Mouse (Mus musculus) spleen, postnatal 36 days (tissue): Measurements from ENCODE around the gene Rbm4.
A peak's percentile ranks its signal among the peaks of the same experiment; 100 is the strongest.
"Not testable (repeated sequence)": the region's sequence is repeated elsewhere in the genome, so short reads cannot be mapped to it uniquely, and the experiment has no call there.

ENCODE experiments used
- DNase-seq, 2 experiments: peaks; one replicate each; pipeline ENCODE4 v3.0.0; 2022; ENCODE audit warnings: low spot score in 2 of 2, mixed read lengths in 1 of 2

The Rbm4 gene

DNA sequence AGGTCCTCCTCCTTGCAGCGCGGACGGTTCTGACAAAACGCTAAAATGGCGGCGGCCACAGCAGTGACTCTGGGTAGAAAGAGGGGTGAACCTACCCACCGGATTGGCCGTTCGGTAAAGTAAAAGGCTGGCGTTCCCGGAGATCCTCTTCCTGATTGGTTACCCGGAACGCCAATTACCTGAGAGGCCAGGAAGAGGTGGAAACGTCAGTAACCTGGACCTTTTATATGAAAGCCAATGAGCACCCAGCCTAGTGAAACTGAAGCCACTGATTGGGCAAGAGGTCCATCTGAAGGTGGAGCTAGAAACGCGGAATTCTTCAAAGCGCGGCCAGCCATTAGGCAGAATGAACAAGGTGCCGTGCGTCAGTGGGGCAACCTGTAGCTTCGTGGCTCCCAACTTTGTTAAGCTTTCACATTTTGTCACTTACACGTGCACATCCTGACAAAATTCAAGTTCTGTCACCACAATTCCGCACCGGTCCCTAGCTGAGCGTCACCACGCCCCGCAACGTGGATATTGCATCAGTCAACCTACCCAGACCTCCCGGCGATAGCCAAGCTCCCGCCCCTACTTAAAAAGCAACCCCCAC, at the start of gene Rbm4:
Gene Rbm4 (minus strand): TSS at position 71 of the 592 bp plus-strand sequence.
- peak; percentile 98 to 99 for DNase-seq

DNA sequence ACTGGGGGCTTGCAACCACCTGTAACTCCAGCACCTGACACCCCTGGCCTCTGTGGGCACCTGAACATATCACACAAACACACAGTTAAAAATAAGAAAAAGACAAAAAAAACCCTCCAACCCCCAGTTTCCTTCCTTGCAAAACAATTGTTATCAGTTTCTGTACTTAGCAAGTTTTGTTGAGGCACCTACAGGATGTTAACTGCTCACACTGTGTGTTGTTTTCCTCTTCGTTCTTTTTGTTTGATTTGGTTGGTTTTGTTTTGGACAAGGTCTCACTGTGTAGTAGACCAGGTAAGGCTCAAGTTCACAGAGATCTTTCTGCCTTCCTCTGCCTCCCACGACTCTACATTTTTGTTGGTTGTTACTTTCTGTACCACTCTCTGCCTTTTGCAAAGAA, 48.9 kb upstream of the Rbm4 start:
- DNase-seq, result no peak

GRCm38 (mm10) chr19:4840848-4841247, 47.1 kb upstream of the Rbm4 start:
- no peak for DNase-seq

DNA sequence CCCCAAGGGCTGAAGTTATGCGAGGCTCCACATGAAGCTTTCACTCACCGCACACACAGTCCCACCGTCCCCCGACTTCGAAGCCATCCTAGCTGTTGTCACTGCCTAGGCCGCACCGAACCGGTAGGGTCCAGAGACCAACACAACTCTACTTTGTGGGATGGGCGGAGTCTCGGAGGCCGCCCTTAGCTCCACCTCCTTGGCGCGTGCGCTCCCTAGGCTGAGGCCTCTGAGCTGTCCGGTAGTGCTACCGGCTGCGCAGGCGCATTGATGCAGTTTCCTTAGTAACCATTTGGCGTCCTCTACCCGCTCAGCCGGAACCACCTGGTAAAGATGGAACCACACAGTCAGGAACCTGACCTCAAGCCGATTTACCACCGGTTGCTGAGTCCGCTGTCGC, 45.4 kb upstream of the Rbm4 start, which contains the start of the genes Ccs and Ccdc87:
Gene Ccs (minus strand): TSS at position 184 of the 400 bp plus-strand sequence.
Gene Ccdc87 (plus strand): TSS at position 218 of the 400 bp plus-strand sequence.
- peak; percentile 94 to 95 for DNase-seq

DNA sequence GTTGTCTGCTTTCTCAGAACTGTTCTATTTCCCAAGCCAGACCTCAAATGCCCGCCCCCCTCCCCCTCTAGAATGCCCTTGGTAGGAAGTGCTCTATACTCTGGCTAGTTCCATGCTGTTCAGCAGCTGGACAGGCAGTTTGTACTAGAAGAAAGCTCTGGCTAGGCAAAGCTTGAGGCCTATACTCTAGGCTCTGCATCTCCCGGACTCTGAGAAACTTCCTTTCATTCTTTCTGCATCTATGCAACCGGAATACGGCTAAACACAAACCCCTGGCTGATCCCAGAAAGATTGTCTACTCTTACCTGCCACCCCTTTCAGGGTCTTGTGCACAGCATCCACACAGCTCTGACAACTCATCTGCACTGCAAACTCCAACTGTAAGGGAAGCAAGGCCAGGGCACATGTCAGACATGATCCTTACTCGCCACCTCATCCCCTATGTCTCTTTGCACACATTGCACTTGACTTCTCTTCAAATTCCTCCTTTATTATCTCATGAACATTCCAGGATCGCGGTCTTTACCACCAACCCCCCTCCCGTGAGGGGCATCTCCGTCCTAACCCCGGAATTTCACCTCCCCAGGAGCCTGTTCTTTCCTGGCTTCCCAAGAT, 44.9 kb upstream of the Rbm4 start:
- DNase-seq, result no peak

DNA sequence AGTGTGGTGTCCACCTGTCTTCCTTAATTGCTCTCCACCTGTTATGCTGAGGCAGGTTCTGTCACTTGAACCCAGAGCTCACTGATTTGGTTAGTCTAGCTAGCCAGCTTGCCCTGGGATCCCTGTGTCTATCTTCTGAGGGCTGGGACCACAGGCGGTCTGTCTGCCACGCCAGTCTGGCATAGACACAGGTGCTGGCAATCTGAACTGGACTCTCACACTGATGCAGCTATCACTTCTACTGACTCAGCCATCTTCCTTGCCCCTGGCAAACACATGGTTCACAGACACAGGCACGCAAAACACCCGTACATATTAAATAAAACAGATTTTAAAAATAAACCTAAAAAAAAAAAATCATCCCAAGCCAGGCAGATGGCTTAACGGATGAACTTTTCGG, 43.3 kb upstream of the Rbm4 start:
- DNase-seq, result no peak

GRCm38 (mm10) chr19:4836096-4836495, 42.4 kb upstream of the Rbm4 start:
- DNase-seq, result no peak

GRCm38 (mm10) chr19:4833977-4834376, 40.3 kb upstream of the Rbm4 start:
- DNase-seq, result no peak

DNA sequence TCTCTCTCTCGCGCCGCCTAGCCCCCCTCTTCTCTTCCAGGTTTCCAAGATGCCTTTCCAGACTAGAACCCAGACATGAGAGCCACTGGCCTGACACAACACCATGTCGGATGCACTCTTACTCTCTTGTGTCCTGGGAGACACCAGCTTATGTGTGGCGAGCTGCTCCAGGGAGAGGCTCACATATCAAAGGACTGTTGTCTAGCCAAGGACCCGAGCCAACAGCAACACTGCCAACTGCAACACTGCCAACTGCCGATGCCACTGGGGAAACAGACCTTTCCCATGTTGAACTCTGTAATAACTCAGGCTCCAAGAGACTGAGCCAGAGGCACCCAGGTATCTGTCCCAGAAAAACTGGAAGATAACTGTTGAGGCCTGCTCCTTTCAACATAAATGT, 35.5 kb upstream of the Rbm4 start:
- no peak for DNase-seq

GRCm38 (mm10) chr19:4828444-4829114, 34.9 kb upstream of the Rbm4 start:
- no peak for DNase-seq

GRCm38 (mm10) chr19:4820678-4821303, 27.1 kb upstream of the Rbm4 start:
- no peak for DNase-seq

- DNase-seq, result no peak
Observed at GRCm38 (mm10) chr19:4817182-4817835, 23.6 kb upstream of the Rbm4 start.

DNA sequence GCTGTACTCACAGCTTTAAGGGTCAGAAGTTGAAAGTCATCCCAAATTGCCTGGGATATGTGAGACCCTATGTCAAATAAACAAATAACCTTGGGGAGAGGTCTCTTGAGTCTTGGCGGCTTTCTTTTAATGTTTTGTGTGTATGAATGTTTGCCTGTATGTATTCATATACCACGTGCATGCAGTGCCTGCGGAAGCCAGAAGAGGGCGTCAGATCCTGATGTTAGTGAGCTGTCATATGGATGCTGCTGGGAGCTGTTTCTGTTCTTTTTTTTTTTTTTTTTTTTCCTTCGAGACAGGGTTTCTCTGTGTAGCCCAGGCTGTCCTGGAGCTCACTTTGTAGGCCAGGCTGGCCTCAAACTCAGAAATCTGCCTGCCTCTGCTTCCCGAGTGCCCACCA, 19.3 kb upstream of the Rbm4 start:
- peak in 1 of 2 experiments; percentile 25 for DNase-seq

DNA sequence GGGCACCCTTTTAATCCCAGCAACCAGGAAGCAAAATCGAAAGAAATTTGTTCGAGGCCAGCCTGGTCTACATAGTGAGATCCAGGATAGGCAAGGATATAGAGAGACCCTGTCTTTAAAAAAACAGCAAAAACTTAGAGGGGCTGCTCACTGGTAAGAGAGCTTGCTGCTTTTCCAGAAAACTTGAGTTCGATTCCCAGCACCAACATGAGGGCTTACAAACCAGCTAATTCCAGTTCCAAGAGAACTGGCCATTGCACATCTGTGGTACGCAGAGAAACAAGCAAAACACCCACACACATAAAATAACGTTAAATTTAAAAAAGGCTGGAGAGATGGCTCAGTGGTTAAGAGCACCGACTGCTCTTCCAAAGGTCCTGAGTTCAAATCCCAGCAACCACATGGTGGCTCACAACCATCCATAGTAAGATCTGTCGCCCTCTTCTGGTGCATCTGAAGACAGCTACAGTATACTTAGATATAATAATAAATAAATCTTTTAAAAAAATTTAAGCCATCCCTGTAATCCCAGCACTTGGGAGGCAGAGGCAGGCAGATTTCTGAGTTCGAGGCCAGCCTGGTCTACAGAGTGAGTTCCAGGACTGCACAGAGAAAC, 18.7 kb upstream of the Rbm4 start:
- not testable (repeated sequence) for DNase-seq

DNA sequence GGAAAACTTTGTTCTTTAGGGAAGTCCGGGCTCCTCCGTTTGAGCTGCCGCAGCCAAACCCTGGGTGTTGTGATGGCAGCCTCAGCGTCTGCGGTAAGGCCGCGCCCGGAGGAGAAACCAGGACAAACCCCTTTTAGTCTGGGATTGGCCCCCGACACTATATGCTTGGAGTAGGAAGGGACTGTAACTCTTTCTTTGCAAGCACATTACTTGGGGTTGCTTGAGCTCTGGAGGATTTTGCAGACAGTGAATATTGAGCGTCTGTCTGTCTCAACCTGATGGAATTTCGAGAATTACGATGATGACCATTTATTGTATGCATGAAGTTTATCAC, 18.2 kb upstream of the Rbm4 start:
- DNase-seq, result no peak

DNA sequence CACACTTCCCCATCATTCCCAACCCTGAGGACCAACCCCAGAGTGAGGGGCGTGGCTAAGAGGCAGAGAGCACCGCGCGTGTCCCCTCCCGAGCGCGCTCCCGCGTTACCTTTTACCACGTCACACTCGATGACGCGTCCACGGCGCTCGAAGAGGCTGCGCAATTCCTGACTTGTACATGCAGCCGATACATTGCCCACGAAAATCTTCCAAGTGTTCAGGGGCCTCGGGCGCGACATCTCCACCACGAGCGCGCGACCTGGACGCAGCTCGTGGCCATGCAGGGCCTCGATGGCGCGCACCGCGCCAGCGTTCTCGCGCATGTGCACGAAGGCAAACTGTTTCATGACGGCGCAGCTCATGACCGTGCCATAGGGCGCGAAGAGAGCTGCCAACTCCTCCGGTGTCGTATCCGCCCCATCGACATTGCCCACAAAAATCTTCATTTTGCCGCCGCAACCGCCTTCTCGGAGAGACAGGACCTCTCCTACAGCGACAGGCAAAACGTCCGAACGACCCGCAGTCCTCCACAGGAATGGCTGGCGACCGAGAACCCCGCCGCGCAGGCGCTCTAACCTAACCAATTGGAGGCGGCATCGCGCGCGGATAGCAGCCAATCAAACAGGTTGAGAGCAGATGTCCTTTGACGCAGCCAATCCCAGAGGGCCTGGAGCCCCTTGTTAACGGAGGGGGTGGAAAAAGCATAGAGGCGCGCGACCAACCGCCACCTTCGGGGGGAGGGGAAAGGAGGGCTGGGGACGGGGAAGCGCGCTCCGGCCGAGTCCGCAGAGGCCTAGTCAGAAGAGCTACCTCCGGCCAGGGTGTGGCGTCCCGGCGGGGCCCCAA, 17.6 kb upstream of the Rbm4 start, which contains the start of the genes Gm21992 and Rbm14:
Gene Gm21992 (minus strand): TSS at position 550 of the 846 bp plus-strand sequence.
Gene Rbm14 (minus strand): TSS at position 572 of the 846 bp plus-strand sequence.
- DNase-seq, result peak; percentile 98 to 99

DNA sequence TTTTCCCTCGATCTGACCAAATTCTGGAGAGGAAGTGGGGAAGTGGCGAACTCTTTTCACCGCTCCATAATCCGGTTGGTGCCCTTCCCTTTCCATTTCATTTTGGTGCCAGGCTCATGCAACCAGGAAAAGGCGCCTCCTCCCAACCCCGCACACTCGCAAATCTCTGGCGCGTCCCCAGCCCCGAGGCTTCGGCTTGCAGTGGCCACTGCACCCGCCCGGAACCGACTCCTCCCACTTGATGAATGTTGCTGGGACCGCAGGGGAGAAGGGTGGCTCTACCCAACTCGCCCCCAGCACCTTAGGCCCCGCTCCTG, 17.0 kb upstream of the Rbm4 start:
- no peak for DNase-seq

DNA sequence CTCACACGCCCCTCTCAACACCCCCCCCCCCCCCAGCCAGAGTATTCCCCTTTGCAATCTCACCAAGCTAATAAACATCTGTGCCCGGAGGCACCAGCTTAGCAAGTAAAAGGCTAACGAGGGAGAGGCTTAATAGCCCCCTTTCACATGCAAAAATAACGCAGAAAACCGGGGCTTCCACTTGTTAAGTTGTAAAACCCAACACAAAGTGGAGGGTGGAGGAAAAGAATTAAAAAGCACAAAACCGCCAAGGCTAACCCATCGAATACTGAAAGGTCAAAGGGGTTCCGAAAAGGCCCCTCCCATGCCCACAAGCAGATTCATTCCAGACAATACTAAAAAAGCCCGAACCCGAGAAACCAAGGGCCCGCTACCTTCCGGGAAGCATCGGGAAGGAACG, 16.6 kb upstream of the Rbm4 start:
- no peak for DNase-seq

DNA sequence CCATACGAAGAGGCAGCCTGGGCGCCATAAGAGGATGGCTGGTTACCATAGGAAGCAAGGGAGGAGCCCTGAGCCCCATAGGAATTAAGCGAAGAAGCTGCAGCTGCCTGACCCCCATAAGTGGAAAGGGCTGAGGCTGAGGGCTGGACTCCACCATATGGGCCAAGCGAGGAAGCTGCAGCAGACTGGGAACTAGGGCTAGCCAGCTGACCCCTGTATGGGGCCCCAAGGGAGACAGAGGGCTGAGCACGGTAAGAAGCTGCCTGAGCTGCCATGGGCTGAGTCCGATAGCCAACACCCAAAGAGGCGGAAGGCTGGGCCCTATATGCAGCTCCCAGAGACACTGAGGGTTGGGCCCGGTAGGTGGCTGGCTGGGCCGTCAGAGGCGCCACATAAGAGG, 9.6 kb upstream of the Rbm4 start:
- DNase-seq, result no peak

- no peak for DNase-seq
Observed at GRCm38 (mm10) chr19:4802691-4803091, 9.0 kb upstream of the Rbm4 start.

DNA sequence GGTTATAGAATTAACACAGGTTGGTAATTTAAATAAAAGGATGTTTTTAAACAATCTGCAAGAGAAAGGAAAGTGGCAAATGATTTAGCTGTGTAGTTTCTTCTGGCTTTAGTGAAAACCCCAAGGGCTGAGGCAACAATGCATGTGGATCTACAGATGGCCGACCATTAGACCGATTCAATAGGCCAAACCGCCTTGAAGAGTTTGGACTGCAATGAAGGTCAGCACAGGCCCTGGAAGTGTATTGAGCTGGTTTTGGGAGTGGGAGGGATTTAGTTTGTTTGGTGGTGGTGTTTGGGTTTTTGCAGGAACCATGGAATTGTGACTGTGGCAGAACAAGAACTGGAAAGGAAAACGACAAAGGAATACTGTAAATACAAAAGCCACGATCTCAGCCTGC, 5.4 kb upstream of the Rbm4 start:
- DNase-seq, result no peak
